Mouse (Mus musculus): ENCODE measurements at regions not wholly inside any gene's neighbourhood (a gene's known extent, or its start where the extent isn't known, plus 50 kb on each side); places are given as distances from the start of the nearest gene placed in this dataset.
"Not testable (repeated sequence)": the region's sequence is repeated elsewhere in the genome, so short reads cannot be mapped to it uniquely, and the experiment has no call there.

DNA sequence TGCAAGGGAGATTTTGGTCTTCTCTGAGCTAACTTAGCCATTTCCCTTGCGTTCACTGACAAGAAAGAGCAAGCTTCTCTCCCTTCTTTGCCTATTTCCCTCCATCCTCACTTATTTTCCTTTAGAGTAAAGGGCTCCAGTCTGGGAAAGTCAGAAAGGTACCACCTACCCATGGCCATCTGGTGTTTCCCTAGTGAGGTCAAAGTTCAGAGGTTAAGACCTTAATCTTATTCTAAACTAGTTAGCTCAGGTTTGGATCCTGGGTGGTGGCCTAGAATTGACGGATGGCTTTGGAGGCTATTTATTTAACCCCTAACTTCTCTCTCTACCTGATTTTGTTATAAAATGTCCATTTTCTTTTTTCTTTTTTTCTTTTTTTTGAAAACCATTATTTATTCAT is 472.6 kb upstream of the Sall1 start:
- no peak for DNase-seq

DNA sequence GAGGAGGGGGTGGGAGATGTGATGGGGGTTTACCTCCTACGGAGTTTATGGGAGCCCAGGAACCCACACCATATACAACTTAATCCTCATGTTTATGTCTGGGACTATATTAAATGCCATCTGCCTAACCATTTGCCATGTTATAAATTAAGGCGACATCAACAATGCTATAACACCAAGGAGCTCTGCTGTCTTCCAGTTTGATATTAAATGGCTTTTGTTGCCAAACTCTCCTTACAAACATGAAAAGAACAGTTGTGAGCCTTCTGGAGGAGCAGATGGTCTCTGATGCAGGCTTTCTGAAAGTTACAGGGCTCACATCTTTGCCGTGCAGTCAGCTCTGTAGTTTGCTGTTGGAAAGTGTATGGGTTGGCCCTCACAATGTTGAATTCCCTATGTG is 470.3 kb upstream of the Sall1 start:
- no peak for DNase-seq

DNA sequence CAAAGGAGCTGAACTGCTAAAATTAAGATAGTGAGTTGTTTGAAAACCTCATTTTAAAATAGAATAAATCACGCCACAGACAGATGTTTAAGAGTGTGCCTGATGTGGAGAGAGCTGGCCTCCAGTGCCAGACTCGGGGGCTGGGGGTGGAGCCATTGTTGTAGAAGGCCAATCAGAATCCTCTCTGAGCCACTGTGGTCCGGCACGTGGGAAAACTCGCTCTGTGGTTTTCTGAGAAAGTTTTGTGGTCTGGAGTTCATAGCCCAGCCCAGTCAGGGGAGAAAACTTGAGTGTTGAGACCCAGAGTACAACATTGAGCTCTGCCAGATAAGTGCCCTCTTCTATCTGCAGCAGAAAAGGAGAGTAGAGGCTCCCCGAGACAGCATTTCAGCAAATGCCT is 463.7 kb upstream of the Sall1 start:
- DNase-seq = no peak

DNA sequence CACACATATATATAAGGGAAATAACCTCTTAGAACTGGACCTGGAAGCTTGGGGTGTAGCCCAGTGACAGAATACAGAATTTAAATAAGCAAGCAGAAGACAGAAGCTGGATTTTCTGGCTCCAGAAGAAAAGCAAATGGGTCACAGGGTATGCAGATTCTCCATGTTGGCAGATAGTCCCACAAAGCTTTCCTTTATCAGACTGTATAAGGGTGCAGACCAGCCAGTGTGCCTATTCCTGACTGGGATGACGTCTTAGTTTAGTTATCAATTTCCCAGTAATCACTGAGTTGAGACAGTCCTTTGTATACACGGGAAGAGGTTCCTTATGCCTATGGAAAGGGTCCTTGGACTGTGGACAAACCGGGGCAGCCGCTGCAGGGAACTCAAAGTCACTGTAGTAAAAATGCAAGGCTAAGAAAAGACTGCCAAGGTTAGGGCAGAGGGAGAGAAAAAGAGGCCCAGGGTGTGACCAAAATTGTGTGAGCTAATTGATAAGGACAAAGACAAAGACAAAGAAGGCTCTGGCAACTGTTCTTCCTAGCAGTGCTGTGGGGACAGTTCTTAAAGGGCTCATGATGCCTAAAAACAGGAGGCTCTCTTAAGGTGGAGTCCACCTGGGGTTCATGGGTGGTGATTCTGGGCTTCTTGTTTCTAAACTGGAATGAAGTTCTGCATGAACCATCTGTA is 459.7 kb upstream of the Sall1 start:
- no peak for DNase-seq

DNA sequence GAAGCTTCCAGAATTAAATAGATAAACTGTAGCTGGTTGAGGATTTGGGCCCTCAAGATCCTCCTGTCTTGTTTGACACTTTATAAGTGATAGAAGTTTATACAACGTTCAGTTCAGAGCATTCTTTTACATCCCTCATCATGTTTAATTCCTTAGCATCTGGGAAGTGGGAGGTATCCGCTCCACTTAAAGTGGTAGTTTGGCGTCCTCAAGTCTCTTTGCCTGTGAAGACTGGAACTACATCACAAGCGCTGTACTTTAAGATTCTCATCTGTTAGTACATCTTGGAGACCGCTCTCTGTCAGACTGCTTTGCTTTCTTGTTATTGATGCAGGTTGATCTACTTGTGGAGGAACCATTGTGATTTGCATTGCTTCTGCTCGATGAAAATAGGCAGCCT is 459.1 kb upstream of the Sall1 start:
- DNase-seq = no peak

DNA sequence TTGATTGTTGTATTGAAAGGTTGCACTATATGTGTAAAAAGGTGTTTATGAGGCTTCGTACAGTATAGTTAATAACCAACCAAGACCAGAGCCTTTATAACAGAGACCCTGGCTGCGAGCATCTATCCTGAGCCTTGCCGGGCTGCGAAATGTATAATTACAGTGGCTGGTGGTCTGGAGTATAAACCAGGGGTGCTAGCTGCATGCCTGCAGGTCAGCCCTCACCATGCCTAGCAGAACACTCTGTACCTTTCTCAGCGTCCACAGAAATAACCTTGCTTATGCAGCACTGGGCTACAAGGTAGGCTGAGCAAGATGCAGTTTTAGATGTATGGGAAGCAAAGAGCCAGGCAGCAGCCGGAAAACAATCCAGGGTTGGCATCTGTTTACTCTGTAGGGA is 457.8 kb upstream of the Sall1 start:
- no peak for DNase-seq

DNA sequence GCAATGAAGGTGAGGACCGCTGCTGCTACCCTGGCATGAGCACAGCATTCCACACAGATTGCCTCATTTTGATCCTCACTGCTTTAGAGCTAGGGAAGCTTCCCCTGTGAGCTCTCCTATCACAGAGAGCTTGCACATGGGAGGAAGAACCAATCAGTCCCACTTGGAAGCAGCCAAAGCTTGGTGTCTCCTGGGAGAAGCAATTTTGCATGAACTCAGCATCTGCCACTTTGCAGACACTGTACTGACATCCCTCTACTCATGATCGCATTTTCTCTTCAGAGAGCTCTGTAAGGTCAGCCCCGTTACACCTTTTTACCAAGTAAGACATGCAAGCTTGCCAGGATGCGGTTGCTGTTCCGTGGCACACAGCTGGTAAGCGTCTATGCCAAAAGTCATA is 455.9 kb upstream of the Sall1 start:
- no peak for DNase-seq

DNA sequence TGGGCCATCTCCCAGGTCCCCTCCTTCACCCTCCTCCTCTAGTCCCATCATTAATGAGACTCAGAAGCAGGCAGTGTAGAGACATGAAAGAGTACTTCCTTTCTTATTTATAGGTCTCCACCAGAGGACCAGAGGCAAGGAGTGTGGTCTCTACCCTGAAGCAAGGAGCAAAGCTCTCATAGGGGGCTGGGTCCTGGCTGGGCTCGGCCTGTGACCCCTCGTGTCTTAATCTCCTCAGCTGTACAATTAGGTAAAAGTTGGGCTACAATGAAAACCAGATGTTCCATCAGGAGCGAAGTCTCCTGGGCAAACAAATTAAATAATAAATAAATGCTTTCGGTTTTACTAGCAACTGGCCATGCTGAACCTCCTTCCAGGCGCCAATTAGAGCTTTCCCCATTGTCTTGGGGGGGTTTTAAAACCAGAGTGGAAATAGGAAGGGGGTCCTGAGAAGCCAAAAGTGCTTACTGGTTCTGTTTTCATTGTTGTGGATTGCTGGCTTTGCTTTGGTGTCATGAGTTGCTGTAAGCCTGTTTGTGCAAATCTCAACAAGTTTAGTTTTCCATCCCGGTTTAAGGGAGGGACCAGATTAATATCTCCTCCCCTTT is 454.2 kb upstream of the Sall1 start:
- no peak for DNase-seq

DNA sequence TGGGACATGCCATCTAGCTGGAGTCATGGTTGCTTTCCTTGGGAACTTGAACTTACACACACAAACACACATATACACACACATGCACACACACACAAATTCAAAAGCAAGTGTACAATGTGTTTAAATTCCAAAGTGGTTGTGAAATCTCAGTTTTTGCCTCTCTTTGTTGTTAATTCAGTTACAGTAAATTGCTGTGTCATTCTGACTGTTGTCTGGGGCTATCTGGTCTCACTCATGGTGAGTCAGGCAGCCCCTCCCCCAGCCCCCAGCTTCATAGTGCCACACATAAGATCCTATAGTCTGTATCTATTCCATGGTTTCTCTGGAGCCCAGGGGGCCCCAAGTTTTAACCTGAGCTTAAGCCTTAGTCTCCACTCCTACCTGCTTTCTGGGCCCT is 448.4 kb upstream of the Sall1 start:
- no peak for DNase-seq

DNA sequence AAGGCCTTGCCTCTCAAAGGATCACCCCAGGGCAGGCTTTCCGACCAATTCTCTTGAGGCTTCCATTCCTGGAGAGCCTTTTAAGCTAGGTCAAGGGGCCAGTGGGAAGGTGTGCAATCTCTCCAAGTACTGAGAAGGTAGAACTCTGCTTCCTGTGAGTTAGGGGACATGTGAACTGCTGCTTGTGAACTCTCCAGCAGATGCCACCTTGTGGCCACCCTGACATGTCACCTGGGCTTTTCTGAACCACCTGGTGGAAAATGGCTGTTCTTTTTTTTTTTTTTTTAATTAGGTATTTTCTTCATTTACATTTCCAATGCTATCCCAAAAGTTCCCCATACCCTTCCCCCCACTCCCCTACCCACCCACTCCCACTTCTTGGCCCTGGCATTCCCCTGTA is 438.5 kb upstream of the Sall1 start:
- not testable (repeated sequence) for DNase-seq

DNA sequence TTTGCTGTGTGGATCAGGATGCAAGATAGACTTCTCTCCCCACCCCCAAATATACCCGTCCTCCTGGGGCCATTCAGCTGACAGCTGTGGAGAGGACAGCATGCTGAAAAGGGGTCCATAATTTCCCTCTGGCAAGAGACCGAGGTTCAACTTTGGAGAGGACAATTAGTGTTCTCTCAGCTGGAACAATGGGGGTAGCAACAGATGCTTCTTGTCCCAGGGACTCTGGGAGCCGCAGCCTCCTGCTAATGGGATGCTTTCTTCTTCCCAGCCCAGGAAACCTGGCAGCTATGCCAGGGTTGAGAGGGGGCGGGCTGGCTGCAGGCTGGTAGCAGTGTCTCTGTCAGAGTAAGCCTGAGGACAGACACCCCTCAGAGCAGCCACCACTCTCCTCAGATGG is 433.0 kb upstream of the Sall1 start:
- DNase-seq = no peak

DNA sequence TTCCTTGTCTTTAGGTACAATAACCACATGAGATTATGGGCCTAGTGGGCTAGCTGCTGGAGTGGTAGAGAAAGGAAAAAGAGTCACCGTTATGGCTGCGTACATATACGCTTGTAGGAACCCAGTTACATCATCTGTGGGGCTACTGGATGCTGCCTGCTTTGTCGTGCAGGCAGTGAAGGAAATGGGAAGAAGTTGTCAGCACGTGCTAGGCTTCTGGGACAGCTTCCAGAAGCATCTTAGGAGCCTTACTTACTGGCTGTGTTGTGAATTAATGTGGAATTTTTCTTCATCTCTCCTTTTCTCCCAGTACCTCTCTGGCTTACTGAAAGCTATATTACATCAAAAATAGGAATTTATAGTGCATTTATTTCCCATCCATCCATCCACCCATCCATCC is 427.2 kb upstream of the Sall1 start:
- DNase-seq = no peak

DNA sequence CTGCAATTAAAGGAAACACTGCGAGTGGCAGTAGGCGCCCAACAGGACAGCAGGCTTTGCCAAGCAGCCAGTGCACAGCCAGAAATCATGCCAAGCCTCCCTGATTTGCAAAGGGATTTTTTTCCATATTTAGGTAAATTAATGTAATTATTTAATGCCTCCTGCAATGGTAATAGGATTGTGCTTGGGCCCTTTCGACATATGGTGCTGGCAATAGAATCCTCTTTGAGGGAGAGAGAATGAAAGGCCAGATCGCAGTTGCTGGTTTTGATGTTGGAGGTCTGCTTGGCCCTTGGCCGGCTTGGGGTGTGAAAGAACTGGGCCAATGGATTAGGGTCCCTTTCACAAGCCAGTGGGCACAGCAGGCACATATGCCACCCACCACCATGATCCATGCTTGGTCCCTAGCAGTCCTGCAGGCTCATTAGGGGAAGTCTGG is 424.8 kb upstream of the Sall1 start:
- no peak for DNase-seq

DNA sequence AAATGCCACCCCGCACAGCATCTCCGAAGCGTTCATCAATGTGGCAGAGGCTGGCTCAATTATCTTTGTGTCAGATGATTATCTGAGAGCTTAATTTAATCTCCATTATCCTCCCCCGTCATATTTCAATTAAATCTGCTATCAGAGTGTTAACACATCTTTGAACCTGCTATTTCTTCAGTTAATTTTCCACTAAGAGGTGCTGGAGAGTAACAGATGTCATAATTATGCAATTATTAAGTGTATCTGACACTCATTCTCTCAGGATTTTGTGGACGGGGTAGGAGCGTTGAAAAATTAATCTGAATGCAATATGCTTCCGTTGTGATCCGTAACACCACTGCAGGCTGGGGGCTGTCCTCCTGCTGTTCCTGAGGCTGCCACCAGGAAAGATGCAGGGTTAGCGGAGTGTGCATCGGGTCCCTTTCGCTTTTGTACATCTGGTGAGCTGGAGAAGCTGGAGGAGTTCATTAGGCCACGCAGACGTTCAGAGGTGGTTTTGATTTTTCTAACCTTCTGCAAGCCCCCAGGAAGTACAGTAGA is 421.3 kb upstream of the Sall1 start:
- DNase-seq = no peak

DNA sequence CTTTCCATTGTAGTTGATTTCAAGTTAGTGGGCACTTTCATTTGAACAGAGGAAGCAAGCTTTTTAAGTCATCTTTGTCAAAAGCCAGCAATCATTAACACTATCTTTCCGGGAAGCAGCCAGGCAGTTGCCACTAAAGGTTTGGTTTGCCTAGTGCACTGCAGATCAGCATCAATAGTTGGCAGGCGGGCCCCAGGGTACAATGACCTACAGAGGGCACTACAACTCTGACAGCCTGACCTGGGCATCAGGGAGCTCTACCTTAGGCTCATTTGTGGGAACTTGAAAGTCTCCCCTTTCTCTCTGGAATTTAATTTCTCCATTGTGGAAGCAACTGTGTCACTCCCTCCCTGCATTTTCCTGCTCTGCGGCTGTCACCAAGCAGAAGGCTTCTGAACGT is 412.6 kb upstream of the Sall1 start:
- no peak for DNase-seq

DNA sequence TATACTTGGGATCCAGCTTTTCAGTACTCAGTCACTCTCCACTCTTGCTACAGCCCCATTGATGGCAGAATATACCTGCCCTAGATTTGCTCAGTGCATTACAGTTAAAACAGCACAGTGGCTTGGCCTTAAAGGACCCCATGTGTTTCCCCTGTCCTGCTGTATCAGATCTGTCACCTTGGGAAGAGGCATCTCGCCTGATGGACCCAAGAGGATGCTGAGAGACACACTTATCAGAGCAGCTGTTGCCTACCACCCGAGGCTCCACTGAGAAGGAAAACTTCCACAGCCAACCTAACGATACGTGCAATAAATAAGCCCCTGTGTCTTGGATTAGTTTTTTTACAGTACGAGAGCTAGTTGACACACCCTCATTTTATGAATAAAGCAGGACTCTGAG is 411.8 kb upstream of the Sall1 start:
- no peak for DNase-seq

DNA sequence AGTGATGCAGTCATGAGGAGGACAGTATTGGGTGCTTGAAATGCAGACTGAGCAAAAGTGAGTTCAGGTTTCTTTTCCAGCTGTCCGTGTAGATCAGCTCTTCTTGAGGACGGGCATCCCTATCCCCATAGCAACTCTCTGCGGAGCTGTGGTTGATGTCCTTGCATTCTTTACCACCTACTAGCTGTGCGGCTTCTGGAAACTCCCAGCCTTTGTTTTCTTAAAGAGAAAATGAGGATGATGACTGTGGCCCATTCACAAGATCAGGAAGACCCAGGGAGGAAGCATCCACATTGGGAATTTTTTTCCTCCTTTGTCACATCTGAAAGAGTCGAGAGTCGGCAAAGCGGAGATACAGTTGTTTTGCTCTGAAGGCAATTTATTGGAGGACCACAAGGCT is 410.2 kb upstream of the Sall1 start:
- DNase-seq = no peak

DNA sequence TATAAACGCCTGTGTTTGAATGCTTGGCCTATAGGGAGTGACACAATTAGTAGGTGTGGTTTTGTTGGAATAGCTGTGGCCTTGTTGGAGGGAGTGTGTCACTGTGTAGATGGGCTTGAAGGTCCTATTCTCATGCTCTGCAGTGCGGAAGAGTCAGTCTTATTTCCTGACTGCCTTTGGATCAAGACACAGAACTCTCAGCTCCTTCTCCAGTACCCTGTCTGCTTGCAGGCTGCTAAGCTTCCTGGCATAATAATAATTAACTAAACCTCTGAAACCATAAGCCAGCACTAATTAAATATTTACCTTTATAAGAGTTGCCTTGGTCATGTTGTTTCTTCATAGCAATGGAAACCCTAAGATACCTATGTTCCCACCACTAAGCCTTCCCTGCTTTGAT is 409.8 kb upstream of the Sall1 start:
- no peak for DNase-seq

DNA sequence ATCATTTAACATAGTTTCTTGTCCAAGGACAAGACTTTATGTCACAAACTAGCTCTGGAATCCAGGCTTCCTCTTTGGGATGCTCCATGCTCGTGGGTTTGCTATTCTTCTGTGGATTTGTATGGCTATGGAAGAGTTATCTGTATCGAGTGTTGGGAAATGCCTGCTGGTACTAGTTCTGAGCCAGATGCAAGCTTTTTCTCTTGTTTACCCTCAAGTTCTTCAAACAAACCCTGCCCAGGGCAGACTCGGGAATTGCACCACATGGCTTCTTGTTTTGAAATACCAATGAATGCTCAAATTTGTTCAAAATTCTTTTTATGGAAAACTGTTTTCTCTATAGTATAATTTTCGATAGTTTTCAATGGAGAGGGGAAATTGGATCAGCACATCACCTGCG is 400.5 kb upstream of the Sall1 start:
- DNase-seq = no peak

DNA sequence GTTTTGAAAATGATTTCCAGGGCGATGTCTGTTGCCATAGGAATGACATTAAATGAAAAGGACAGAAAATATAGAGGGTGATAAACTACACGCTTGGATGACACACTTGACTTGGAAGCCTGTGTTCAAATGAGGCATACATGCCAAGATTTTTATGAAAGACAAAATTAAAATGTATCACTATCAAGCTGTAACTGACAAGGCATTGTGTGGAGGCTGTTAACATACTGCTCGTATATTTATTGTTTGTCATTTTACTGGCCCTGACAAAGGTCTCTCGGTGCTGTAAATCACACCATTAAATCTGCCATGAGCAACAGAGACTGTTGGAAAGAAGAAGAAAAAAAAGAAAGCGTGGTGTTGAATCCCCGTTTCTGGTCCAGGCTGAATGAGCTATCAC is 395.3 kb upstream of the Sall1 start:
- no peak for DNase-seq

DNA sequence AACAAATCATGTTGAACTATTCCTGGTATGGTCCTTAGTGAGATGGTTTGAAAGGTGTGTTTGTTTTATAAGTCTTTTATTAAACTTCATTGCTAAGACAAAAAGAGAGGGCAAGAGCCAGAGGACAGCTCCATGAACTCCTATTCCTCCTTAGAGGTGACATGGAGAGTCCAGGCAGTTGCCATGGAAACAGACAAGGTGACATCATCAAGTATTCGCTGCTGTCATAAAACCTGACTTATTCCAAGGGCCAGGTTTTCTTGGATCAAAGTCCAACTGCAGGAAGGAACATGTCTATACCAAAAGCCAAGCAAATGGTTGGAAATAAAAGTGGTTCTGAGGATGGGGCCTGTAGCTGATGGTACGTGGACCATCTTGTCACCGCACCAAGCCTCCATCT is 383.0 kb upstream of the Sall1 start:
- no peak for DNase-seq

DNA sequence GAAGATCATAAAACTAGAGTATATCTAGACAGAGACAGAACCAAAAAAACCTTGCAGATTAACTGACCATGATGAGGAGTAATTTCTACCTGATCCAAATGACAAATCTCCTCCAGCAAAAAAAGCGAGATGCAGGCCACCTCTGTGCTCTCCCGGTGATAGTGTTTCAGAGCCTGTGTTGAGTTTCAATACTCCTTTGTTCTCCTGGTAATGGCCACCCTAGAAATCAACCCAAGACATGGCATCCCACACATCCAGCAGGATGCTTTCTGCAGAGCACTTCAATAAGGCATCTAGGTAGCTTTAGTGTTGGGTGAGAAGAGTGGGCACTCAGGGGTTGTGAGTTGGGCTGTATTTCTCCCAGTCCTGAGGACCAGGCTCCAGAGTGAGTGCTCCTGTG is 371.3 kb upstream of the Sall1 start:
- no peak for DNase-seq

DNA sequence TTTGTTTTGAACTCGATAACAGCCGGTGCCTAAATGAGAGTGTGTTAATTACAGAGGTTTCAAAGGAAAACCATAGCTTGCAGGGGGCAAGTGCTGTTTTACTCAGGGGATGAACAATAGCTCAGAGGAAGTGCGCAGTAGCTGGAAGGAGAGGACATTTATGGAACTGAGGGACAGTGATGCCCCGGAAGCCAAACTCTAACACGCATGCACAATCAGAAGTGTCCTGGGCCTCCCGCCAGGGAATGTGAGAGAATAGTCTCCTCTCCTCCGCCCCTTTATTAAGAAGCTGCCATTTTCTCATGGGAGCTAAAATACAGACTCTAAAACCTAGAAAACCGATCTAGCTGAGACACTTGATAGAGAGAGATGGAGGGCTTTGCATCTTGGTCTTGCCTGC is 368.5 kb upstream of the Sall1 start:
- no peak for DNase-seq

DNA sequence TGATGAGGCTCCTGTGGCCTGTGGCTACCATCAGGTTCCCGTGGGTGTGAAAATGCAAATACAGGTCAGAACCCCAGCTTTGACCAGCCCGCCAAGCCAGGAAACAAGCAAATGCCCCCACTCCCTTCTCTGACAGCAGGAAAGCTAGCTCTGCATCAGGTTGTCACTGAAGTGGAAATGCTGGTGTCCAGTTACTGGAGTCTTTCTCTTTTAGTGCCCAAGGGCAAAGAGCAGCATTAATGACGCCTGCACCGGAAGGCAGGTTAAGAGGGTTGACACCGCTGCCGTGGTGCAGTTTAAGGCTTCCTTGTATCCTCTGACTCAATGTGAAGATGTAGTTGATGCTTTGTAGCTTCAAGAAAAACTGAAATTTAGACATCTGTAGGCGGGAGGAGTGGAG is 368.1 kb upstream of the Sall1 start:
- no peak for DNase-seq

DNA sequence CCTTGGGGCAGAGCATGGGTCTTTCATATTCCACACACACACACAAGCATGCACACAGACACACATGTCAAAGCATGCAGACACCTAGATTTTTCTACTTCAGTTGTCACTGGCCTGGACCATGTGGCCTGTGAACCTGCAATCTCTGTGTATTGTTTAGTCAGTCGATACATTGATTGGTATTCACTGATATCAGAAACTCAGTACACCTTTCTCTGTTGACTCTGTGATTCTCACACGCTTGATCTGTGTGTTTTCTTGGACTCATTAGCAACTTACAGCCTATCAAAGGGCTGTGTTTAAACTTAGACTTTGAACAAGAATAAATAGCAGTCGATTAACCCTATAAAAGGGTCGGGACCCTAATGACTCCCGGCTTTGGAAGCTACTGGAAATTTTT is 362.7 kb upstream of the Sall1 start:
- no peak for DNase-seq

Measured in lung, adult 18-20 months (tissue).